Mouse (Mus musculus) limb, embryonic 11.5 days (tissue): ENCODE measurements around the gene Bcas3. TPM values are rescaled to one million over a fixed set of nuclear protein-coding genes. Genes with fewer than 3 reads are reported as not detected.
A peak's percentile ranks its signal among the peaks of the same experiment; 100 is the strongest.

Experiments
- ATAC-seq: fragments of 200-750 bp; cut with Nextera tagmentation; 2 replicates; pipeline ENCODE4 v1.8.0; 2017; ENCODE audit warnings: low read depth; ENCODE audit not compliant: insufficient number of reproducible peaks, low FRiP score, low TSS enrichment
- DNase-seq: peaks from one replicate; pipeline ENCODE4 v3.0.0-alpha.2; 2015; ENCODE audit warnings: low spot score
- H3K27ac ChIP-seq: fragments of 300-500 bp; sonication (generic); replicated peaks from 2 replicates; pipeline ENCODE4 v1.5.1; 2014; ENCODE audit warnings: low read depth, mild to moderate bottlenecking, low read length
- H3K27me3 ChIP-seq: fragments of 300-500 bp; sonication (generic); 2 replicates; pipeline ENCODE4 v1.6.1; 2014; ENCODE audit warnings: mild to moderate bottlenecking, low read length, mixed read lengths; ENCODE audit not compliant: control insufficient read depth, insufficient read depth
- H3K36me3 ChIP-seq: fragments of 300-500 bp; sonication (generic); 2 replicates; pipeline ENCODE4 v1.6.1; 2014; ENCODE audit warnings: mild to moderate bottlenecking, low read length, moderate library complexity, mixed read lengths; ENCODE audit not compliant: control insufficient read depth, insufficient read depth
- H3K4me1 ChIP-seq: fragments of 300-500 bp; sonication (generic); 2 replicates; pipeline ENCODE4 v1.6.1; 2014; ENCODE audit warnings: low read length, mixed read lengths; ENCODE audit not compliant: control insufficient read depth, insufficient read depth
- H3K4me2 ChIP-seq: fragments of 300-500 bp; sonication (generic); 2 replicates; pipeline ENCODE4 v1.6.1; 2014; ENCODE audit warnings: low read depth, mild to moderate bottlenecking, moderate library complexity; ENCODE audit not compliant: severe bottlenecking
- H3K4me3 ChIP-seq: fragments of 300-500 bp; sonication (generic); 2 replicates; pipeline ENCODE4 v1.5.1; 2014; ENCODE audit warnings: low read depth, low read length
- H3K9ac ChIP-seq: fragments of 300-500 bp; sonication (generic); 2 replicates; pipeline ENCODE4 v1.6.1; 2014; ENCODE audit warnings: mild to moderate bottlenecking, low read length
- H3K9me3 ChIP-seq: fragments of 300-500 bp; sonication (generic); 2 replicates; pipeline ENCODE4 v1.6.1; 2016; ENCODE audit warnings: low read length; ENCODE audit not compliant: control insufficient read depth
- WGBS: fragments of 180-500 bp; shearing (Covaris S2); extraction: QIAGEN DNeasy Blood & Tissue Kit; methylation state at CpG from one replicate; pipeline ENCODE4 v1.1.7; 2014; 5-methylcytosine and 5-hydroxymethylcytosine counted together
- polyA plus RNA-seq: library from polyadenylated mRNA; unstranded; fragments of >200 nt; fragmentation: Nextera tagmentation; extraction: Ambion mirVana; gene quantifications from 2 replicates; pipeline ENCODE4 v1.2.1, GENCODE M21; 2014

Bcas3 gene
- polyA plus RNA-seq, 1 experiment from 2014 or later, result 34.0 TPM

GRCm38 (mm10) chr11:85834386-85834931 lies 481.5 kb downstream of the Bcas3 start:
- Histone ChIP-seq H3K4me2 (peak overlapping the region; percentile 90), H3K27me3 (peaks cover 74% of the 10 kb centered on the region), H3K4me3 (peak overlapping the region; percentile 61), H3K27ac (peak overlapping the region; percentile 42; the same call in 1 of the 2 replicates), H3K9ac (peak overlapping the region; percentile 82), H3K36me3 (no peaks in the 10 kb centered on the region), H3K4me1 (peaks cover 32% of the 10 kb centered on the region), H3K9me3 (no peaks in the 10 kb centered on the region; the same call in 1 of the 2 replicates)
- WGBS, result 3% methylated on average over 17 of the region's 17 CpGs
- no peak for ATAC-seq
- peak; percentile 53 for DNase-seq

- Histone ChIP-seq H3K4me1 (peaks cover 29% of the 10 kb centered on the region), H3K9ac (peak overlapping the region; percentile 82), H3K27ac (peak overlapping the region; percentile 42; the same call in 1 of the 2 replicates), H3K4me3 (peak overlapping the region; percentile 61), H3K9me3 (no peaks in the 10 kb centered on the region; the same call in 1 of the 2 replicates), H3K36me3 (no peaks in the 10 kb centered on the region), H3K27me3 (peaks cover 75% of the 10 kb centered on the region), H3K4me2 (peak overlapping the region; percentile 90)
- ATAC-seq (no peak), DNase-seq (no peak)
- 8% methylated on average over 9 of the region's 9 CpGs for WGBS
These were observed 482.2 kb downstream of the Bcas3 start for GRCm38 (mm10) chr11:85835001-85835752.

- peak; percentile 58 for DNase-seq
- H3K27me3 ChIP-seq, result peaks cover 75% of the 10 kb centered on the region
These were observed 483.0 kb downstream of the Bcas3 start for GRCm38 (mm10) chr11:85835753-85836522.

GRCm38 (mm10) chr11:85836523-85837290 lies 483.7 kb downstream of the Bcas3 start:
- no peak for ATAC-seq
- Histone ChIP-seq H3K27ac (peak overlapping the region; percentile 43; the same call in 1 of the 2 replicates), H3K4me2 (peak overlapping the region; percentile 90), H3K36me3 (no peaks in the 10 kb centered on the region), H3K4me1 (peaks cover 31% of the 10 kb centered on the region), H3K27me3 (peaks cover 74% of the 10 kb centered on the region), H3K9ac (peak overlapping the region; percentile 82), H3K4me3 (peak overlapping the region; percentile 61), H3K9me3 (no peaks in the 10 kb centered on the region; the same call in 1 of the 2 replicates)
- DNase-seq, result peak; percentile 72
- WGBS, result 2% methylated on average over 32 of the region's 32 CpGs

More at GRCm38 (mm10) chr11:85835753-85836522, 483.0 kb downstream of the Bcas3 start:
- 8% methylated on average over 16 of the region's 16 CpGs for WGBS
- Histone ChIP-seq H3K4me3 (peak overlapping the region; percentile 61), H3K9me3 (no peaks in the 10 kb centered on the region; the same call in 1 of the 2 replicates), H3K36me3 (no peaks in the 10 kb centered on the region), H3K4me1 (peaks cover 31% of the 10 kb centered on the region), H3K4me2 (peak overlapping the region; percentile 90), H3K9ac (peak overlapping the region; percentile 82), H3K27ac (peak overlapping the region; percentile 15; the same call in 1 of the 2 replicates)
- ATAC-seq, result no peak

- peak overlapping the region; percentile 43; the same call in 1 of the 2 replicates for H3K27ac ChIP-seq
- peak overlapping the region; percentile 82 for H3K9ac ChIP-seq
- H3K4me1 ChIP-seq, result peaks cover 34% of the 10 kb centered on the region
- no peak for ATAC-seq
- H3K4me2 ChIP-seq, result peak overlapping the region; percentile 90
- H3K27me3 ChIP-seq, result peaks cover 69% of the 10 kb centered on the region
- no peaks in the 10 kb centered on the region for H3K36me3 ChIP-seq
- peak; percentile 66 for DNase-seq
- H3K9me3 ChIP-seq, result no peaks in the 10 kb centered on the region; the same call in 1 of the 2 replicates
- WGBS, result 1% methylated on average over 18 of the region's 18 CpGs
- peak overlapping the region; percentile 61 for H3K4me3 ChIP-seq
These were observed 484.3 kb downstream of the Bcas3 start for GRCm38 (mm10) chr11:85837291-85837647.

- Histone ChIP-seq H3K27ac (peak overlapping the region; percentile 72; the same call in 1 of the 2 replicates), H3K4me1 (peaks cover 37% of the 10 kb centered on the region), H3K4me2 (peak overlapping the region; percentile 90), H3K27me3 (peaks cover 70% of the 10 kb centered on the region), H3K9me3 (no peaks in the 10 kb centered on the region; the same call in 1 of the 2 replicates), H3K9ac (peak overlapping the region; percentile 82), H3K4me3 (peak overlapping the region; percentile 61), H3K36me3 (no peaks in the 10 kb centered on the region)
- ATAC-seq (no peak), DNase-seq (peak; percentile 66)
- 0% methylated on average over 67 of the region's 67 CpGs for WGBS
These were observed 484.9 kb downstream of the Bcas3 start for GRCm38 (mm10) chr11:85837648-85838423.

GRCm38 (mm10) chr11:85838424-85839257 lies 485.7 kb downstream of the Bcas3 start:
- no peak for DNase-seq
- Histone ChIP-seq H3K4me2 (peak overlapping the region; percentile 90), H3K9ac (peak overlapping the region; percentile 82), H3K36me3 (no peaks in the 10 kb centered on the region), H3K4me1 (peaks cover 34% of the 10 kb centered on the region), H3K9me3 (no peaks in the 10 kb centered on the region; the same call in 1 of the 2 replicates), H3K4me3 (peak overlapping the region; percentile 61), H3K27ac (peak overlapping the region; percentile 72; the same call in 1 of the 2 replicates), H3K27me3 (peaks cover 67% of the 10 kb centered on the region)
- ATAC-seq, result no peak
- WGBS, result 9% methylated on average over 20 of the region's 20 CpGs
